Mouse (Mus musculus): ENCODE measurements at regions not wholly inside any gene's neighbourhood (a gene's known extent, or its start where the extent isn't known, plus 50 kb on each side); places are given as distances from the start of the nearest gene placed in this dataset.

GRCm38 (mm10) chr2:178624907-178625306 is 194.6 kb downstream of the Cdh26 start:
- TF ChIP-seq CTCF (IDR thresholded peaks at IDR 0.05; ENCODE audit: low read depth, low read length), result no peak
- no peak for TF ChIP-seq GATA1 (IDR thresholded peaks at IDR 0.05; ENCODE audit: borderline replicate concordance, low read length)
